Mouse (Mus musculus) midbrain, embryonic 16.5 days (tissue): ENCODE measurements around the gene Fcamr. TPM values are rescaled to one million over a fixed set of nuclear protein-coding genes. Genes with fewer than 3 reads are reported as not detected.

Experiments
- ATAC-seq: fragments of 200-750 bp; cut with Nextera tagmentation; 2 replicates; pipeline ENCODE4 v1.8.0; 2017; ENCODE audit warnings: moderate TSS enrichment
- H3K27ac ChIP-seq: fragments of 300-500 bp; sonication (generic); 2 replicates; pipeline ENCODE4 v1.5.1; 2014; ENCODE audit warnings: mild to moderate bottlenecking, low read length, mixed read lengths
- H3K27me3 ChIP-seq: fragments of 300-500 bp; sonication (generic); 2 replicates; pipeline ENCODE4 v1.6.1; 2014; ENCODE audit warnings: low read depth, low read length, mixed read lengths; ENCODE audit not compliant: control insufficient read depth, insufficient read depth
- H3K36me3 ChIP-seq: fragments of 300-500 bp; sonication (generic); 2 replicates; pipeline ENCODE4 v1.6.1; 2014; ENCODE audit warnings: mild to moderate bottlenecking, low read length, moderate library complexity, mixed read lengths; ENCODE audit not compliant: control insufficient read depth, insufficient read depth
- H3K4me1 ChIP-seq: fragments of 300-500 bp; sonication (generic); 2 replicates; pipeline ENCODE4 v1.6.1; 2014; ENCODE audit warnings: mild to moderate bottlenecking, low read length, mixed read lengths; ENCODE audit not compliant: control insufficient read depth, insufficient read depth
- H3K4me2 ChIP-seq: fragments of 300-500 bp; sonication (generic); 2 replicates; pipeline ENCODE4 v1.6.1; 2014; ENCODE audit warnings: mild to moderate bottlenecking, low read length, mixed read lengths
- H3K4me3 ChIP-seq: fragments of 300-500 bp; sonication (generic); 2 replicates; pipeline ENCODE4 v1.5.1; 2014; ENCODE audit warnings: low read depth, mild to moderate bottlenecking, low read length, moderate library complexity, mixed read lengths
- H3K9ac ChIP-seq: fragments of 300-500 bp; sonication (generic); 2 replicates; pipeline ENCODE4 v1.6.1; 2014; ENCODE audit warnings: low read depth, low read length, mixed read lengths
- H3K9me3 ChIP-seq: fragments of 300-500 bp; sonication (generic); replicated peaks from 2 replicates; pipeline ENCODE4 v1.6.1; 2014; ENCODE audit warnings: mild to moderate bottlenecking, low read length, mixed read lengths; ENCODE audit not compliant: control insufficient read depth, poor library complexity, severe bottlenecking
- WGBS: fragments of 180-500 bp; shearing (Covaris S2); extraction: QIAGEN DNeasy Blood & Tissue Kit; methylation state at CpG from one replicate; pipeline ENCODE4 v1.1.7; 2014; 5-methylcytosine and 5-hydroxymethylcytosine counted together
- polyA plus RNA-seq: library from polyadenylated mRNA; unstranded; fragments of >200 nt; fragmentation: Nextera tagmentation; extraction: Ambion mirVana; gene quantifications from 2 replicates; pipeline ENCODE4 v1.2.1, GENCODE M21; 2015

The Fcamr gene
- polyA plus RNA-seq, 1 experiment from 2014 or later: not detected

DNA sequence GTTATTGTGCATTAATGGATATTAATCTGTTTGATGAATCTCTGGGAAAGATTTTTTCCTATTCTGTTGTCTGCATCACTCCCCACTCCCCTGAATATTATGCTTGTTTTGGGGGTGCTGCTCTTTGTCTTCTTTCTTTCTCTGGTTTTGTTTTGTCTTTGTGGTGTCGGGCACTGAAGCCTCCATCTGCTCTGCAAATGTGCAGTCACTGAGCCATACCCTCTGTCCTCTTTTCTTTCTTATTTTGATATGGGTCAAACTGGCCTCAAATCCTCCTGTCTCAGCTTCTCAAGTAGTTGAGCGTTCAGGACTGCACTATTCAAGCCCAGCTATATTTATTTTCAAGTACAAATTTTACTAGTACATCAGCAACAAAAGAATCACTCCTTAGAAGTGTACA lies 25.5 kb upstream of the Fcamr start:
- Histone ChIP-seq H3K4me3 (no peak overlapping the region), H3K4me2 (no peak overlapping the region), H3K36me3 (no peaks in the 10 kb centered on the region), H3K4me1 (no peaks in the 10 kb centered on the region), H3K9me3 (no peaks in the 10 kb centered on the region), H3K27me3 (no peaks in the 10 kb centered on the region), H3K27ac (no peak overlapping the region), H3K9ac (no peak overlapping the region)
- 31% methylated on average over 2 of the region's 2 CpGs for WGBS
- no peak for ATAC-seq

DNA sequence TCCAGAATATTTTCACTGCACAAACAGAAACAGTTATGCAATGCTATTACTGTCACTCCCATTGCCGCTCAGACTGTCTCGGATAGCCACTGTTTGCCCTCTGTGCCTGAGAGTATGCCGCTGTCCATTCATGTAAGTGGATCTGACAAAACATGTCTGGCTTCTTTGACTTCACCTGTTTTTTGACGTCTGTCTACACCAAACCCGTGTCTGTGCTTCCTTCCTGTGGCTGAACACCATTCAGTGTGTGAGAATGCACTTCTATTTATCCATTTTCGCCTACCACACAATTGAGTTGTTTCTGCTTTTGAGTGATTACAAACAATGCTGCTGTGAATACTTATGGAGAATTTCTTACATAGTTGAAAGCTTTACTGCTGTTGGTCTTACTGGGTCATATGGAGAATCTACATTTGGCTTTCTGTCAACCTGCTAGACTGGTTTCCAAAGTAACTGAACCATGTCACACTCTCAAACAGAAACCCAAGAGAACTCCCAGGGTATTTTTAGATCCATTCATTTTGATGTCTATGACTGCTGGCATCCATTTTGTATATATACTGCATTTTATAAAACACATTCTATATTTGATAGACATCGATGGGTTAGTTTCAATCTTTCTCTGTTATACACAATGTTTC lies 24.9 kb upstream of the Fcamr start:
- Histone ChIP-seq H3K4me1 (no peaks in the 10 kb centered on the region), H3K27me3 (no peaks in the 10 kb centered on the region), H3K9ac (no peak overlapping the region), H3K27ac (no peak overlapping the region), H3K4me2 (no peak overlapping the region), H3K9me3 (no peaks in the 10 kb centered on the region), H3K4me3 (no peak overlapping the region), H3K36me3 (no peaks in the 10 kb centered on the region)
- no peak for ATAC-seq
- WGBS: 73% methylated on average over 7 of the region's 7 CpGs

DNA sequence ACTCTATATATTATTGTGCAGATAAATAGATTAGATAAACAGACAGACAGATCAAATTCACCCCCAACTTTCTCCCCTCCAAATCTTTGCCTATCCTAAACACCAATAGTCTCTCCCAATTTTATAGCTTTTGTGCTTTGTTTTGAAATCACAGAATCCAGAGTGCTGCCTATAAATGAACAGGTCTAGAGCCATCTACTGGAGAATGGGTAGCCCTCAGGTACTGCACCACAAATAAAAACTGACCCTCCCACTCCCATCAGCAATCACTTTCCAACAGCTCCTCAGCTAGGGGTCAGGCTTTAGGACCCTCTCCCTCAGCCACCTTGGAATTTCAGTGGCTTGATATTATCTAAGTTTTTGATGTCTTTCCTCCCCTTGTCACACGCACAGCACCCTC lies 24.1 kb upstream of the Fcamr start:
- 83% methylated on average over 1 of the region's 1 CpGs for WGBS
- Histone ChIP-seq H3K27me3 (no peaks in the 10 kb centered on the region), H3K9ac (no peak overlapping the region), H3K36me3 (no peaks in the 10 kb centered on the region), H3K4me3 (no peak overlapping the region), H3K4me1 (no peaks in the 10 kb centered on the region), H3K27ac (no peak overlapping the region), H3K4me2 (no peak overlapping the region), H3K9me3 (no peaks in the 10 kb centered on the region)
- no peak for ATAC-seq

DNA sequence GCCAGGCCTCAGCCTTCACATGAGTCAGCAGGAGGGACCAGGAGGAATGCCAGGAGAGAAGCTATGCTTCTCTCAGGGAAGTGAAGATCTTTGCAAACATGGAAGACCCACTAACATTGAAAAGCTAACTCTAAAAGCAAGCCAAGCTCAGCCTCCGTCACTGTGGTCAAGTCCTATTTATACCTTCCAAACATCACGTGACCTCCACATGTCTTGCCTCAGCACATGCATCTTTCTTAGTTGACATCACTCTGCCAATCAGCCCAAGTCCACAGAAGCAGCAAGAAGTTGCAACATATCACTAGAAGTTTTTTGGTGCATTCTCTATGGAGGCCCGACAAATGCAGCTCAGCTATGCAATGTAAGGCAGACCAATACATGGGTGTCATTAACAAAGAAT lies 20.8 kb upstream of the Fcamr start:
- no peak overlapping the region for H3K4me3 ChIP-seq
- no peak overlapping the region for H3K27ac ChIP-seq
- no peaks in the 10 kb centered on the region for H3K27me3 ChIP-seq
- no peak overlapping the region for H3K4me2 ChIP-seq
- no peaks in the 10 kb centered on the region for H3K36me3 ChIP-seq
- ATAC-seq: no peak
- WGBS: 87% methylated on average over 3 of the region's 3 CpGs
- no peaks in the 10 kb centered on the region for H3K9me3 ChIP-seq
- H3K9ac ChIP-seq: no peak overlapping the region
- H3K4me1 ChIP-seq: no peaks in the 10 kb centered on the region

DNA sequence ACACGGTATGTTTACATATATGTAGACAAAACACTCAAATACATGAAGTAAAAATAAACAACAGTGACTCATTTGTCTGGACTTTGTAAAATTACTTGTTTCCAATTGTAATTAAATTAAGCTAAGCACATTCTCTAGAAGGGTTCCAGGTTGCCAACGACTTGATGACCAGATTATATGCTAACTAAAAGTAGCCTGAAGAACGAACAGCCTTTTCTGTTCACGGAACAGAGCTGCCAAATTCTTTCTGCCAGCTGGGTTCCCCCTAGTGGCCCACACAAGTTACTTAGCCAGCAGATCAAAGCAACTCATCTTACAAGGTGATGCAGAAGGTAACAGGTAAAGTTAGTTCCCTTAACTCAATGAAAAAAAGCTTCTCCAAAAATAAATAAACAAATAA lies 16.6 kb upstream of the Fcamr start:
- Histone ChIP-seq H3K9me3 (no peaks in the 10 kb centered on the region), H3K9ac (no peak overlapping the region), H3K27ac (no peak overlapping the region), H3K36me3 (no peaks in the 10 kb centered on the region), H3K4me3 (no peak overlapping the region), H3K4me2 (no peak overlapping the region), H3K27me3 (no peaks in the 10 kb centered on the region), H3K4me1 (no peaks in the 10 kb centered on the region)
- no peak for ATAC-seq
- WGBS: 25% methylated on average over 4 of the region's 4 CpGs

DNA sequence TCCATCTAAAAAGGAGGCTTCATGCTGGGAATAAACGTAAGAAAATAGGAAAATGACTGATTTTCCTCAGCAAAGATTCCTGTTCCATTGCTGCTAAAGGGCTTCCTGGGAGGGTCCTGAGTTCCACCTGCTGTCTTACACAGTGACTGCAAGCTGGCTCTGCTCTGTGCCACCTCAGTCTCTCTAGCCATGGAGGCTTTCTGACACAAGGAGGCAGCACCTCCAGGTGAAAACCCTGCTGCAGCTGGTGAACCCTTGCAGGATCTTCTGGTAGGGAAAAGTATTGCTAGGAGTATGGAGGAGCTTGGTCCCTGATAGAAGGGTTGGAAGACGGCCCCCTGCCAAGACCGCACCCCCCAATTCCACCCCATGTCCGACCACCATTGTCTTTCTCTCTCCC lies 13.7 kb upstream of the Fcamr start:
- Histone ChIP-seq H3K9me3 (peaks cover 2% of the 10 kb centered on the region; the same call in 1 of the 2 replicates), H3K4me1 (0 out of 2 replicates have a peak, but pooled peaks cover 5% of the 10 kb centered on the region), H3K4me3 (no peak overlapping the region), H3K27ac (no peak overlapping the region), H3K36me3 (no peaks in the 10 kb centered on the region), H3K27me3 (no peaks in the 10 kb centered on the region), H3K9ac (no peak overlapping the region), H3K4me2 (no peak overlapping the region)
- WGBS: 44% methylated on average over 4 of the region's 4 CpGs
- ATAC-seq: no peak

DNA sequence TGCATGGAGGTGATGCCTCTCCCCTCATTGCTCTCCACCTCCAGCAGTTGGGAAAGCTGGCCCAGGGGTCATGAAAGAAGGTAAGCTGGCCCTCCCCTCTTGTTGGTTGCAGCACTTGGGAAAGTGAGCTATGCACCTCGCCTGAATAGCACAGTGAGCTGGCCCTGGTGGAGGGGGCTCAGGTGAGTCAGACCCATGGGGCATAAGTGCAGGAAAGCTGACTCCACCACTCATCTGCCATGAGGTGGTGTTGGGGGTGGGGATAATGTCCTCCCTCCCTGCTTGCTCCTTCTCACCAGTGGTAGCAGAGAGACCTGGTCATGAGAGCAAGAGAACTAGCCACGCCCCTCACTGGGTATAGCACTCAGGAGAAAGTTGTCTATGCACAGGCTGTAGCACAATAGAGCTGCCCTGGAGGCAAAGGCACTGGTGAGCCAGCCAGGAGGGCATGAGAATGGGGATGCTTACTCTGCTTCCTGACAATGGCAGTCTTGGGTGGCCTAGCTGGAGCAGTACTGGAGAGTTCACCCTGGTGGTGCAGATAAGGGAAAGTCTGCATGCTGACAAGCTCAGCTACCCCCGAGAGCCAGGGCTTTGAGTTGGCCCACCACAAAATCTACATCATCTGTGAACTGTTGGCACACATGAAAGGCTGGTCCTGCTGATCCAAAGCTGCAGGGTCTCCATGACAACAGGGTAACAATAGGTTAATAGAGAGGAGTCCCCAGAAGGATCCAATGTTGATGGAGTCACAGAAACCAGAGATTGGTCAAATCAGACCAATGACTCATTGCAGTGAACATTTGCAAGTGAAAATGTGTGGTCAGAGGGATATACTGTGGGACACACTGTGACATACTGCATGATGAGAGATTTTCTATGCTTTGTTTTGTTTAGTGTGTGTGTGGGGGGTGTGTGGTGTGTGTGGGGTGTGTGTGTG lies 10.9 kb upstream of the Fcamr start:
- Histone ChIP-seq H3K9me3 (peaks cover 4% of the 10 kb centered on the region; the same call in 1 of the 2 replicates), H3K4me2 (no peak overlapping the region), H3K4me1 (0 out of 2 replicates have a peak, but pooled peaks cover 5% of the 10 kb centered on the region), H3K36me3 (no peaks in the 10 kb centered on the region), H3K27me3 (no peaks in the 10 kb centered on the region), H3K9ac (no peak overlapping the region), H3K4me3 (no peak overlapping the region), H3K27ac (no peak overlapping the region)
- ATAC-seq: peak; percentile 60; the same call in 1 of the 2 replicates
- 50% methylated on average over 3 of the region's 3 CpGs for WGBS

DNA sequence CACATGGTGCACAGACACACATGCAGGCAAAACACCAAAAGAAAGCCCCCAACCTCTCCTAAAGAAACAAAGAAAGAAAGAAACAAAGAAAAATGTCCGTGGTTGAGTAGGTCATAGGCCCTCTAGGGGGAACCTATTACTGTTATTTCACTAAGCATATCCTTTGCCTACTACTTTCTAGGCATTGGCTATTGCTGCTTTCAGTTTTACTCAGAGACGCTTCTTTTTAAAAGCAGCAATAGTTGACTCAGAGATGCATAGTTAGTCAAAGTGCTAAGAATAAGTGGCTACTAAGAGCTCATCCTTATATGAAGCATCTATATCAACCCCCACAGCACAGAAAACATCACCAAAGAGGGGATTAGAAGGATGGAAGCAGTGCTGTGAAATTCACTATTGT lies 5.4 kb upstream of the Fcamr start:
- H3K4me1 ChIP-seq: no peaks in the 10 kb centered on the region
- H3K4me2 ChIP-seq: no peak overlapping the region
- H3K27me3 ChIP-seq: no peaks in the 10 kb centered on the region
- no peaks in the 10 kb centered on the region for H3K36me3 ChIP-seq
- 77% methylated on average over 2 of the region's 2 CpGs for WGBS
- H3K9ac ChIP-seq: no peak overlapping the region
- H3K27ac ChIP-seq: no peak overlapping the region
- no peak overlapping the region for H3K4me3 ChIP-seq
- ATAC-seq: no peak
- peaks cover 4% of the 10 kb centered on the region; the same call in 1 of the 2 replicates for H3K9me3 ChIP-seq
